Mouse (Mus musculus) liver, embryonic 13.5 days (tissue): ENCODE data around the gene Egln2. TPM values are rescaled to one million over a fixed set of nuclear protein-coding genes. Genes with fewer than 3 reads are reported as not detected.
A peak's percentile ranks its signal among the peaks of the same experiment; 100 is the strongest.

ENCODE experiments used
- microRNA counts: library from miRNA; unstranded; fragments of <30 nt; microRNA quantifications from one replicate; lab custom pipeline; 2016
- microRNA-seq: library from miRNA; unstranded; fragments of <30 nt; microRNA quantifications from one replicate; pipeline ENCODE4, GENCODE M21; 2016
- polyA plus RNA-seq: library from polyadenylated mRNA; unstranded; fragments of >200 nt; fragmentation: Nextera tagmentation; extraction: Ambion mirVana; gene quantifications from 2 replicates; pipeline ENCODE4 v1.2.1, GENCODE M21; 2015

Gene Egln2
- polyA plus RNA-seq, 1 experiment from 2014 or later, result 27.6 TPM

MicroRNA genes within 50 kb of the gene (microRNA counts, 519-probe panel; counts per million panel counts)
- 114 counts per million for microRNA mmu-miR-1191 (lab: Ali Mortazavi, UCI)

Small RNA genes within 50 kb of the gene (microRNA-seq; reads per million reads assigned to microRNA genes)
- gene Mir1191, result 19.1 reads per million, percentile 32 among the genes with 10 or more reads in this experiment
- gene Mir3101, result not detected

Other genes starting within 250 kb of the Egln2 start
- gene Cyp2a22, start 227.4 kb downstream of the Egln2 start, polyA plus RNA-seq, result 0.06 and 0.09 TPM in 2 replicates
- gene Cyp2a12, start 137.7 kb downstream of the Egln2 start, polyA plus RNA-seq, result 0.53 and 0.66 TPM in 2 replicates
- gene Cyp2f2, start 46.9 kb downstream of the Egln2 start, polyA plus RNA-seq, result 0.09 TPM in 1 of 2 replicates, not detected in the other
- gene Cyp2t4, start 13.1 kb downstream of the Egln2 start, polyA plus RNA-seq, result 0.06 TPM in 1 of 2 replicates, not detected in the other
- 28.5 and 28.6 TPM in 2 replicates for gene Rab4b, start 12.1 kb upstream of the Egln2 start, polyA plus RNA-seq
- 0.46 TPM in 1 of 2 replicates, not detected in the other for gene Gm21983, start 14.3 kb upstream of the Egln2 start, polyA plus RNA-seq
- 0.85 TPM in 1 of 2 replicates, not detected in the other for gene Mia, start 14.4 kb upstream of the Egln2 start, polyA plus RNA-seq
- 0.62 and 1.2 TPM in 2 replicates for gene BC024978, start 29.0 kb upstream of the Egln2 start, polyA plus RNA-seq
- gene Snrpa, start 29.5 kb upstream of the Egln2 start, polyA plus RNA-seq, result 115 and 129 TPM in 2 replicates
- 1.4 and 1.9 TPM in 2 replicates for gene Itpkc, start 61.9 kb upstream of the Egln2 start, polyA plus RNA-seq
- 15.1 and 17.7 TPM in 2 replicates for gene Coq8b, start 66.2 kb upstream of the Egln2 start, polyA plus RNA-seq
- gene Numbl, start 91.6 kb upstream of the Egln2 start, polyA plus RNA-seq, result 1.7 TPM in 2 replicates
- gene Ltbp4, start 170.9 kb upstream of the Egln2 start, polyA plus RNA-seq, result 3.6 and 3.9 TPM in 2 replicates
- gene Shkbp1, start 189.2 kb upstream of the Egln2 start, polyA plus RNA-seq, result 23.1 and 25.0 TPM in 2 replicates
- 0.50 TPM in 1 of 2 replicates, not detected in the other for gene Gm20479, start 190.6 kb upstream of the Egln2 start, polyA plus RNA-seq